Mouse (Mus musculus) neural tube, embryonic 13.5 days (tissue): ENCODE data around the gene Serpinb7. TPM values are rescaled to one million over a fixed set of nuclear protein-coding genes. Genes with fewer than 3 reads are reported as not detected.

ENCODE experiments used
- ATAC-seq: fragments of 200-750 bp; cut with Nextera tagmentation; 2 replicates; pipeline ENCODE4 v1.8.0; 2017; ENCODE audit warnings: low read depth, mild to moderate bottlenecking, moderate TSS enrichment, moderate library complexity
- H3K27ac ChIP-seq: fragments of 300-500 bp; sonication (generic); replicated peaks from 2 replicates; pipeline ENCODE4 v1.5.1; 2015; ENCODE audit warnings: moderate library complexity, mild to moderate bottlenecking, inconsistent platforms
- H3K27me3 ChIP-seq: fragments of 300-500 bp; sonication (generic); 2 replicates; pipeline ENCODE4 v1.6.1; 2015; ENCODE audit warnings: mild to moderate bottlenecking, inconsistent platforms
- H3K36me3 ChIP-seq: fragments of 300-500 bp; sonication (generic); 2 replicates; pipeline ENCODE4 v1.6.1; 2015; ENCODE audit warnings: mild to moderate bottlenecking, inconsistent platforms
- H3K4me1 ChIP-seq: fragments of 300-500 bp; sonication (generic); replicated peaks from 2 replicates; pipeline ENCODE4 v1.6.1; 2015; ENCODE audit warnings: inconsistent platforms
- H3K4me2 ChIP-seq: fragments of 300-500 bp; sonication (generic); 2 replicates; pipeline ENCODE4 v1.6.1; 2015; ENCODE audit warnings: inconsistent platforms, mild to moderate bottlenecking, moderate library complexity
- H3K4me3 ChIP-seq: fragments of 300-500 bp; sonication (generic); 2 replicates; pipeline ENCODE4 v1.5.1; 2015; ENCODE audit warnings: mild to moderate bottlenecking, inconsistent platforms
- H3K9ac ChIP-seq: fragments of 300-500 bp; sonication (generic); 2 replicates; pipeline ENCODE4 v1.6.1; 2015; ENCODE audit warnings: moderate library complexity, mild to moderate bottlenecking, inconsistent platforms
- H3K9me3 ChIP-seq: fragments of 300-500 bp; sonication (generic); 2 replicates; pipeline ENCODE4 v1.6.1; 2016; ENCODE audit warnings: inconsistent platforms
- polyA plus RNA-seq: library from polyadenylated mRNA; unstranded; fragments of >200 nt; fragmentation: Nextera tagmentation; extraction: Ambion mirVana; gene quantifications from 2 replicates; pipeline ENCODE4 v1.2.1, GENCODE M21; 2015

Gene Serpinb7
- polyA plus RNA-seq, 1 experiment from 2014 or later = not detected

GRCm38 (mm10) chr1:107502025-107502424 is 102.6 kb downstream of the Serpinb7 start:
- no peaks in the 10 kb centered on the region for H3K27me3 ChIP-seq
- no peaks in the 10 kb centered on the region for H3K36me3 ChIP-seq
- H3K4me3 ChIP-seq = no peak overlapping the region
- no peaks in the 10 kb centered on the region for H3K9me3 ChIP-seq
- H3K9ac ChIP-seq = no peak overlapping the region
- ATAC-seq = no peak
- H3K4me2 ChIP-seq = no peak overlapping the region
- H3K27ac ChIP-seq = no peak overlapping the region
- no peaks in the 10 kb centered on the region for H3K4me1 ChIP-seq

Other genes starting within 250 kb of the Serpinb7 start
- gene Serpinb3b, start 121.3 kb upstream of the Serpinb7 start, polyA plus RNA-seq = not detected in 2 replicates
- gene Serpinb3c, start 121.3 kb upstream of the Serpinb7 start, polyA plus RNA-seq = not detected in 2 replicates
- gene Serpinb11, start 38.5 kb upstream of the Serpinb7 start, polyA plus RNA-seq = not detected in 2 replicates
- gene Serpinb2, start 111.8 kb downstream of the Serpinb7 start, polyA plus RNA-seq = 0.32 and 0.47 TPM in 2 replicates
- gene Serpinb8, start 190.4 kb downstream of the Serpinb7 start, polyA plus RNA-seq = 1.1 and 1.3 TPM in 2 replicates